Mouse (Mus musculus) spleen, postnatal 10 days (tissue): ENCODE data around the gene Abcc9.

Experiments used
- DNase-seq, 2 experiments: peaks; one replicate each; pipeline ENCODE4 v3.0.0; 2021 to 2022; ENCODE audit warnings: low spot score in 2 of 2

Gene Abcc9

GRCm38 (mm10) chr6:142614324-142614723 is 87.8 kb downstream of the Abcc9 start:
- no peak for DNase-seq

- no peak for DNase-seq
Observed at GRCm38 (mm10) chr6:142612366-142612765, 89.7 kb downstream of the Abcc9 start.

GRCm38 (mm10) chr6:142609401-142610373 is 92.4 kb downstream of the Abcc9 start:
- DNase-seq = no peak

- DNase-seq = no peak
Observed at GRCm38 (mm10) chr6:142607080-142607479, 95.0 kb downstream of the Abcc9 start.

GRCm38 (mm10) chr6:142602772-142603171 is 99.3 kb downstream of the Abcc9 start:
- DNase-seq = no peak

GRCm38 (mm10) chr6:142578831-142579230 is 123.3 kb downstream of the Abcc9 start:
- DNase-seq = no peak

- no peak for DNase-seq
Observed at GRCm38 (mm10) chr6:142577801-142578200, 124.3 kb downstream of the Abcc9 start.

GRCm38 (mm10) chr6:142572876-142573275 is 129.2 kb downstream of the Abcc9 start:
- DNase-seq = no peak

GRCm38 (mm10) chr6:142571629-142572360 is 130.3 kb downstream of the Abcc9 start:
- DNase-seq = no peak

- peak; percentile 9 to 34 for DNase-seq
Observed at GRCm38 (mm10) chr6:142571055-142571618, 131.0 kb downstream of the Abcc9 start, which contains the start of gene Kcnj8. Gene Kcnj8 (minus strand): TSS chr6:142571614.

- DNase-seq = no peak
Observed at GRCm38 (mm10) chr6:142570046-142570770, 131.9 kb downstream of the Abcc9 start.

GRCm38 (mm10) chr6:142568713-142569357 is 133.3 kb downstream of the Abcc9 start:
- DNase-seq = no peak

- peak in 1 of 2 experiments; percentile 42 for DNase-seq
Observed at GRCm38 (mm10) chr6:142567452-142567851, 134.7 kb downstream of the Abcc9 start.

GRCm38 (mm10) chr6:142564746-142565145 is 137.4 kb downstream of the Abcc9 start:
- no peak for DNase-seq

- no peak for DNase-seq
Observed at GRCm38 (mm10) chr6:142561151-142561550, 141.0 kb downstream of the Abcc9 start.

- DNase-seq = no peak
Observed at GRCm38 (mm10) chr6:142558772-142559679, 143.1 kb downstream of the Abcc9 start.

GRCm38 (mm10) chr6:142558076-142558475 is 144.0 kb downstream of the Abcc9 start:
- DNase-seq = no peak

- DNase-seq = no peak
Observed at GRCm38 (mm10) chr6:142555988-142556387, 146.1 kb downstream of the Abcc9 start.

GRCm38 (mm10) chr6:142551482-142551881 is 150.6 kb downstream of the Abcc9 start:
- DNase-seq = no peak

- DNase-seq = no peak
Observed at GRCm38 (mm10) chr6:142550871-142551270, 151.2 kb downstream of the Abcc9 start.
